Mouse (Mus musculus): ENCODE measurements around the gene H2-Oa. TPM values are rescaled to one million over a fixed set of nuclear protein-coding genes. Genes with fewer than 3 reads are reported as not detected.
A peak's percentile ranks its signal among the peaks of the same experiment; 100 is the strongest.

H2-Oa gene
- not detected for total RNA-seq (2021)
- long read RNA-seq, experiment 1, result 0 reads
- long read RNA-seq, experiment 2, result 0 reads

DNA sequence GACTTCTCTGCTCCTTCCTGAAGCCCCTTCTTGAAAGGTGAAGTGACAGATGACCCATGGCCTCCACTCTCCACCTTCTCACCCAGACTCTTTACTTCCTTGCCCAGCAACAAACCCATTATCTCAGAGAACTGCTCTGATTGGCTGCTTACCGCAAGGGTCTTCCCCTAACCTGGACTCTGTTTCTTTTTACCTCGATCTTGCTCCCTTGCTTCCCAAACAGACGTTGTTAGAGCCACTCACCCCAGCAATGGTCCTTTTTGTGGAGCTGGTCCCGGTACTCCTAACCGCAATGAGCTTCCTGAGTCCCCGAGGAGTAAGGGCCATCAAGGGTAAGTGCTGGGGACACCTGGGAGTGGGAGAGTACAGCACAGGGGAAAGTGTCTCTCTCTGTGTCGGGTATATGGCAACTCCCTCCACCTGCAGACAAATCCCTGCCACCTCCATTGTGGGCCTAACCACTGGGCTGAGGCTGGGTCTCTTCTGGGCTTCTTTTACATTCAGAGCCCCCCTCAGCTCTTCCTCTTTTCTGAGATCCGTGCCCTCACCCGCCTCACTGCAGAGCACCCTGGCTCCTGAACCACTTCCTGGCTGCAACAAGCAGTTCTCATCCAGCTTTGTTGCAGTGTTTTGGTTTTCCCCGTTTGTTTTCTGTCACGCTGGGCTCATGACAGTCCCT is at the start of gene H2-Oa:
Gene H2-Oa (plus strand): TSS at position 144 of the 679 bp plus-strand sequence.
- no peak for DNase-seq (ENCODE audit: low spot score in 2 of 2)

- DNase-seq (ENCODE audit: low spot score in 2 of 2), result no peak
These were observed 46.2 kb upstream of the H2-Oa start for GRCm38 (mm10) chr17:34045941-34046340.

DNA sequence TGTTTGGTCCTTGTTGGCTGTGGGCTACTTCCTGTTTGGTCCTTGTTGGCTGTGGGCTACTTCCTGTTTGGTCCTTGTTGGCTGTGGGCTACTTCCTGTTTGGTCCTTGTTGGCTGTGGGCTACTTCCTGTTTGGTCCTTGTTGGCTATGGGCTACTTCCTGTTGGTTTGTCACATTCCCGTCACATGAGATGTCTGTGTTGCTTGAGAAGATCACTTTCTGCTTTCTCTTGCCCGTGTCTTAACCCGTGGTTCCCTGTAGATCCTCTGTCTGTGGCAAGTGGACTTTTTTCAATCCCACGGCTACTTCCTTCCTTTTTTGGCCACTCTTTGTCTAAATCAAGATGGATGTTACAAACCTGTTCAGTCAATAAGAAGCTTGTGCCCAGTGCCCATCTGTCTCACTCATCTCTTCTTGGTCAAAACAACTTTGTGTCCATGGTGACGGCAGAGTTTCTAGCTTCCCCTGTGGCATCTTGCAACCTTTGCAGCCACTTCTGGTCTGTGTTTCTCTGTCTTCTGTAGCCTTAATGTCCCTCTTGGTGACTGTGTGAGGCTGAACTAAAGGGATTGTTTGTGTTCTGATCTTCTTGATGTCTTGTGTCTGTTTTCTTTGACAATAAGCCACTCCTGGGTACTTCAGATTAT is 44.6 kb upstream of the H2-Oa start:
- no peak for DNase-seq (ENCODE audit: low spot score in 2 of 2)

DNA sequence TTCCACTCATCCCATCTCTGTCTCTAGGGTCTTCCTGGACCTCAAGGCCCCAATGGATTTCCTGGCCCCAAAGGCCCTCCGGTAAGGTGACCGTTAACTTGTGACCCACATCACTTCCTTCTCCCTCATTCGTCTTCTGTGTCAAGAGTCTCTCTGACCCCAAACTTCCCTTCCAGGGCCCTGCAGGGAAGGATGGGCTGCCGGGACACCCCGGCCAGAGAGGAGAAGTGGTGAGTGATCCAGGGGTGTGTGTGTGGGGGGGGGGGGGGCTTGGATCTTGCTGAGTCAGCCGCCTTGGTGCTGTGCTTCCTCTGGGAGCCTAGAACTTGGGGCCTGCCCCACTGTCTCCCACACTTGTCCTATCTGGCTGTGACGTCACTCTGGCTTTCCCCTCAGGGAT is 34.9 kb upstream of the H2-Oa start:
- no peak for DNase-seq (ENCODE audit: low spot score in 2 of 2)

DNA sequence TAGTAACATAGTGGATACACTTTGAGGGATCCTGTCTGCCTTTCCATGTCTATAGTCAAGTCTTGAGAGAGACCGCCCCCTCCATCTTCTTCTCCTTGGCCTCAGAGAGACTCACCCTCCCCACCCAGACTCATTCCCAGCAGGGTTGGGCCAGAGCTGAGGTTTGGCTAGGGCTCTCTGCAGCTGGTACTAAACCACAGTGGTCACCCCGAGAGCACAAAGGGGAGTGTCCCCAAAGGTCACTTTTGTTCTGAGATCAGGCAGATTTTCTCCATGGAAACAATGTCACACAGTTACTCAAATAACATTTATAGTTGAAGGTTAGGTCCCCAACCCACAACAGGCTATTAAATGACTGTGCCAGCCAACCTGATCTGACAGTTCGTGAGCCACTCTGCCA is 23.3 kb upstream of the H2-Oa start:
- no peak for DNase-seq (ENCODE audit: low spot score in 2 of 2)

DNA sequence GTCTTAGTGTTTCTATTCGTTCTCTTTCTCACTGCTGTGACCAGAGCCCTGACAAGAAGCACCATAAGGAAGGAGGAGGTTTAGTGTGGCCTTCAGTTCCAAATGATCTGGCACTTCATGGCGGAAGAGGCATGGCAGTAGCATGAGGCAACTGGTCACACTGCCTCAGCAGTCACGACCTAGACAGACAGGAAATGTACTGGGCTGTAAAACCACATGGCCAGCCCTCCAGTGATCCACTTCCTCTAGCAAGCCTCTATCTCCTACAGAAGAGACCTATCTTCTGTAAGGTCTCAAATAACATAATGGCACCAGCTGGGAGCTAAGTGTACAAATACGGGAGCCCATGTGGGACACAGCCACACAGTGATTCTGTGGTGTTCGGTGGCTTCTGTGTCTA is 20.0 kb upstream of the H2-Oa start:
- no peak for DNase-seq (ENCODE audit: low spot score in 2 of 2)

- DNase-seq (ENCODE audit: low spot score in 2 of 2), result peak; percentile 61 to 80
These were observed 16.9 kb upstream of the H2-Oa start for GRCm38 (mm10) chr17:34075271-34075670.

DNA sequence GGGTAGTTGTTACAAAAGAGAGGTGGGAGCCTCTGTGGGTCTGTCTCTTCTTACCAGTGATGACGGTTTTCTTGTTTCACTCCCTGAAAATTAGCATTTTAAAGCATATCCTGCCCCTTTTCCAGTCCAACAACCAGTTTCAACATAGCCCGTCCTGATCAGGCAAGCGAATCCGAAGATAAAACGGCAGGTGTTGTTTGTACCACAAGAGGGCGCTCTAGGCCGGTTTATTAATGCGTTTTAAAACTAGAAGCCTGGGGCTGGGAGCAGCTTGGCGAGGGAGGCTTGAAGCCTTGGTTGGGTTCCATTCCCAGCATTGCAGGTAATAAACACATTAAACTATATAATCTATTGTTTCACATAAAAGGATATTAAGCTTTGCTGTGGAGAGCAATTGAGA is 14.6 kb upstream of the H2-Oa start:
- DNase-seq (ENCODE audit: low spot score in 2 of 2), result peak; percentile 57 to 70

DNA sequence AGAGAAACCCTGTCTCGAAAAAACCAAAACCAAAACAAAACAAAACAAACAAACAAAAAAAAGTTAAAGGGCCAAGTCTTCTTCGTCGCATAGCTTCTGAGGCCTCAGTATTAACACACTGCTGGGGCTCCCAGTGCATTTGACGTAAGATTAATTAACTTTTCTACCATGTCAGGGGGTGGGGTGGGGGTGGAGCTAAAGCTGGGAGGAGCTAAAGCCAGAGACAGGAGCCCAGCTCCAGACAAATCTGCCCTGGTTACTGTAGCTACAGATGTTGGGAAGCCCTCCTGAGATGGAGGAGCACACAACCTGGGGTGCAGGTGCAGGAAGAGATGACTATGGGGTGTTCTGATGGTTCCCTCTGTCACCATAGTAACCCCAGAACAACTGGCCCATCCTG is 14.0 kb upstream of the H2-Oa start:
- DNase-seq (ENCODE audit: low spot score in 2 of 2), result no peak

GRCm38 (mm10) chr17:34079002-34079401 is 13.1 kb upstream of the H2-Oa start:
- no peak for DNase-seq (ENCODE audit: low spot score in 2 of 2)

- peak in 1 of 2 experiments; percentile 11 for DNase-seq (ENCODE audit: low spot score in 2 of 2)
These were observed 12.5 kb upstream of the H2-Oa start for GRCm38 (mm10) chr17:34079621-34080020.

- no peak for DNase-seq (ENCODE audit: low spot score in 2 of 2)
These were observed 9.0 kb upstream of the H2-Oa start for GRCm38 (mm10) chr17:34083104-34083503.

- DNase-seq (ENCODE audit: low spot score in 2 of 2), result no peak
These were observed 4.8 kb upstream of the H2-Oa start for GRCm38 (mm10) chr17:34087386-34087785.

DNA sequence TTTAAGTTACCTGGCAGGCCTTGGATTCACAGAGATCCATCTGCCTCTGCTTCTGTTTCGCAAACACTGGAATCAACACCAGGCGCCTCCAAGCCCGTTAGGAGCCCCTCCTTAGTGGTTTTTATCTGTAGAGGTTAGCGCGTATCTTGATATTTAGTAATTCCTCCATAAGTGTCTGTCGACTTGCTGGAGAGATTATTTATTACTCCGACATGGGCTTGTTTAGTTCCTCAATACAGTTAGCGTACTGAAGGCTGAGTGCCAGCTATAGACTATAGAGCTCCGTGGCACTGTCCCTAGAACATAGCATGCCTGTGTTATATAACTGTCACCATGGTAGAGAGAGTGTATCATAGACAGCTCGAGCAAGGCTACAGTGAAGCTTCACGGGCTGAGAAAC is 4.0 kb upstream of the H2-Oa start:
- no peak for DNase-seq (ENCODE audit: low spot score in 2 of 2)

DNA sequence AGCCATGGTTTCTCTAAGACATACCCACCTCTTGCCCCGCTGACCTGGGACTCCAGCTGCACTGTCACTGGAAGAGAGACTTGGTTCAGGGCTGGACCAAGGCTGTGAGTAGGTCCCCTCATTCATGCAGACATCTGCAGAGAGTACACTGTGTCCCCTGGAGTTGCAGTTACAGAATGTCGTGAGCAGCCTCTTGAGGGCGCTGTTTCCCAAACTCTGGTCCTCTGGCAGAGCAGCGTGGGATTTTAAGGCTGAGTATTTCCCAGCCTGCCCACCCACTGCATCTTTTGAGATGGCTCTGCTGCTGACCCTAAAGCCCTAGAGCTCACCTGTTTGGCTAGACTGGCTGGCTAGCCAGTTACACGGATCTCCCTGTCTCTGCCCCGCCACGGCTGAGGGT is 1.2 kb upstream of the H2-Oa start:
- no peak for DNase-seq (ENCODE audit: low spot score in 2 of 2)

- no peak for DNase-seq (ENCODE audit: low spot score in 2 of 2)
These were observed 1.2 kb downstream of the H2-Oa start for GRCm38 (mm10) chr17:34093199-34093874.

GRCm38 (mm10) chr17:34094283-34095035 is 2.3 kb downstream of the H2-Oa start:
- DNase-seq (ENCODE audit: low spot score in 2 of 2), result no peak

GRCm38 (mm10) chr17:34096497-34097010 is 4.4 kb downstream of the H2-Oa start:
- DNase-seq (ENCODE audit: low spot score in 2 of 2), result no peak

DNA sequence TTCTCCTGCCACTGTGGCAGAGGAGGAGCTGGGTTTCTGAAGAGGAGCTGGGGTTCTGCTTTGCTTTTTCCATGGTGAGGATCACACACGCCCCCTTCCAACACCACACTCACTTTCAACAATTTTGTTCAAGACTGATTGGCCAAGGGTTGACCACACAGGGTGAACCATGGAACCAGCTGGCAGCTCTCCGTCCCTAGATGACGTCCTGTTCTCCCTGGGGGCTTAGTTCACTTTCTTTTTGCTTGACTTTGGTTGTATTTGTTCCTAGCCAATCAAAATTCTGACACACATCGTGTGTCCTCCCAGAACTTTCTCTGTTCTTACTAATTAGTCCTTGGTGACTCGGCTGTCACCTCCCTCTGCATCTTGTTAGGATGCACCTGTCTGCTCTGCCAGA is 5.1 kb downstream of the H2-Oa start:
- DNase-seq (ENCODE audit: low spot score in 2 of 2), result no peak

- DNase-seq (ENCODE audit: low spot score in 2 of 2), result no peak
These were observed 6.8 kb downstream of the H2-Oa start for GRCm38 (mm10) chr17:34098709-34099479.

- DNase-seq (ENCODE audit: low spot score in 2 of 2), result no peak
These were observed 7.4 kb downstream of the H2-Oa start for GRCm38 (mm10) chr17:34099531-34099930.

Data from left cerebral cortex, adult 18-20 months (tissue).